Mouse (Mus musculus) embryo, embryonic 11 days (tissue): ENCODE data around the gene Tshr.
"Not testable (repeated sequence)": the region's sequence is repeated elsewhere in the genome, so short reads cannot be mapped to it uniquely, and the experiment has no call there.

ENCODE experiments used
- DNase-seq: peaks from one replicate; pipeline ENCODE4 v3.0.0-alpha.2; 2015

The Tshr gene

DNA sequence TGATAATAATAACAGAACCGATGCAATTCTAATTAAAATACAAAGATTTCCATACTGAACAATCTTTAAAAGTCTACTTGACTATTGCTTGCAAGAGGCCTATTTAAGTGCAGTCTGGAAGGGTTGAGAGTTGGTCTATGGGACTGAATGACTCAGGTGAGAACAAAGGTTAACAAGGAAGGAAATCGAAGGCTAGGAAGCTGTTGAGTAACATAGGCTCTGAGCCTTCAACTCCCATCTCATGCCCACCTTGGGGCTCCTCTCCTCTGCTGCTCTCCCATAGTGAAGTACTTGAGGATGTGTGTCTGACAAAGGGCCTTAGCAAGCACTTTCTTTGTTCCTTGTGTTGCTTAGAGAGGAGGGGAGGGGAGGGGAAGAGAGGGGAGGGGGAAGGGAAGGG, 116.1 kb downstream of the Tshr start:
- DNase-seq: no peak

DNA sequence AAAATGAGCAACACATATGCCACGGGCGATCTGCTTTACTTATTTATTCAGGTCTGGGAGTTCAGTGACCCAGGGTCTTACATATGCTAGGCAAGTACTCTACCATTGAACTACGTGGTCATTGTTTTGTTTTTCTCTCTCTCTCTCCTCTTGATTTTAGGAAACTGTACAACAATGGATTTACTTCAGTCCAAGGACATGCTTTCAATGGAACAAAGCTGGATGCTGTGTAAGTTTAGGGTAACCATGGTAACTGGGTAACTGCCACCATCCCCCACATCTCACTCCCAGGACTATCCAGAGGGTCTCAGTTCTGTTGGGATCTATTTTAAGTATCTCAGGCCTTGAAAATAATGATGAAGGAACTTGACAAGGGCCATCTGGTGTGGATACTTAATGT, 127.4 kb downstream of the Tshr start:
- DNase-seq: no peak

DNA sequence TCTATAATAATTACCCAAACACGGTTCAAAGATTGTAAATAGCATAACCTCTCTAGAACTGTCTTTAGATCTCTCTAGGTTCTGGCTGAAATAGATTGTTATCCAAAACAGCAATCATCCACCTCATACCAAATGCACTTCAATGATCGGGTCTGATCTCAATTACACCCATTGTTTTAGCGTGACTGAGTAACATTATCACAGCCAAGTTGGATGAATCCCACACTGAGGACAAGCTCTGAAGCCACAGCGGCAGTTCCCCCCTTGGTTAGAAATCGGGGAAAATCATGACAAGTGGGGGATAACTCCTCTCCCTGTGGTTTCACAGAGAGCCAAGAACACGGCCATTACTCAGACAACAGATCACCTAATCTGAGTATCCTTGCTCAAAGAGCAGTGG, 129.6 kb downstream of the Tshr start:
- no peak for DNase-seq

DNA sequence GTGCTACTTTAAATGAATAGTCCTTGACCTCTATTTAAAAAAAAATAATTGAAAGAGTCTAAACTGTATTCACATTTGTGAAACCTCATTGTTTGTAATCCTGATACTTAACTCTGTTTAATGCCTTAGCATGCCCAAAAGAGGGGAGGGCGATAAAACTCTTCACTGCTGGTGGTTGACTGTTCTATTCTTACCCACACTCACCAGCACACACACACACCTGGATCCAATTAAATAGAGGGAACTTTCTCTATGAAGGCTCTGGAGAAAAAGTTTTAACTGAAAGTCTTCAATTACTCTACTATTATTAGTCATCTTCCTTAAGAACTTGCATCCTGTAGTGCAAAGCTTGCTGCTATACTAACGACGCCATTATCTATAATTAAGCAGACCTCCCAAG, 133.4 kb downstream of the Tshr start:
- DNase-seq: peak; percentile 40

DNA sequence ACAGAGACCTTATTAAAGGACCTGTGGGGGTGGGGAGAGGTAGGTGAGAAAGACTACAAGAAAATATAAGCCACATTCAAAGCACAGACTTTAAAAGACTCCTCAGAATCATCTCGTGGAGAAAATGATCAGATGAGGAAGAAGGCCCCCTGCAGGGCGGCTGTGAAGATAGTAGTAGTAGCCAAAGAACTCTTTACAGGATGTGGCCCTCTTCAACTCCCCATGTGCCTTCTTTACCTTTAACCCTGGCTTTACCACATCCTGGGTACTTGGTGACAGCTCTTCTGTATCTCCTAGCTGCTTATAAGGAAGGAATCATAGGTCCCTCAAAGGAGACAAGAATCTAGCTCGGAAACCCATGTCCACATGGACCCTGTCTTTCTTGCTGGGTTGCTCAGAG, 139.3 kb downstream of the Tshr start:
- DNase-seq: no peak

DNA sequence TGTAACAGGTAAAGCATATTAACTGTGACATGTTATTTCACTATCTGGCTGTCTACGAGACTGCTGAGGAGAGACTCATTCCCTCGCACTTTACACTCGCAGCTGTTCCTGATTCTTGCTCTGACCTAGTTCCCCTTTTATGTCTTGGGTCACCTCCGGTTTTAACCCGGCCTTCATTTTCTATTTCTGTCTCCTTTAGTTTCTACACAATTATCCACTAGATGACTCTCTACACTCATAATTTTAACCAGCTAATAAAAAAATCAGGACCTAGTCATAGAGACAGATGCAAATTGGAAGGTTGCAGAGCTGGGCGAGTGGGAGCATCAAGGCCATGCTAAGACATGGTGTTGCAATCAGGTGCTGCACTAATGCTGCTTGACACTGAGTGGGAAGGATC, 150.2 kb downstream of the Tshr start:
- no peak for DNase-seq

DNA sequence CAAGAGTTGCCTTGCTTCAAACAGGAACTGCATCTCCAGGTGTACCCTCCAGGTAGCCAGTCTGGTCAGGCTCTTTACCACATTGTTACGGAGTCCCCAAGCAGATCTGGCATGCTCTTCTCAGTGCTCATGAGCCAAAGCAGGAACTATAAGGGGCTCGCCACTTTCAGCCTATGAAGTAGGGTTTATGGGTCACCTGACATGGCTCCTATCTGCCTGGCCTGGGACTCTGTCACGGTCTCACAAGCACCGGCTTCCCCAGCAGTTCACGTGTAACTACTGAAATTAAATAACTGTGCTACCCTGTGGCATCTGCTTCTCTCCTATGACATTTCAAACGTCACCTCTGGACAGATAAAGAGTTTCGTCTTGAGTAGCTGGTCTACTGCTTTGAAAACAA, 155.8 kb downstream of the Tshr start:
- DNase-seq: no peak

DNA sequence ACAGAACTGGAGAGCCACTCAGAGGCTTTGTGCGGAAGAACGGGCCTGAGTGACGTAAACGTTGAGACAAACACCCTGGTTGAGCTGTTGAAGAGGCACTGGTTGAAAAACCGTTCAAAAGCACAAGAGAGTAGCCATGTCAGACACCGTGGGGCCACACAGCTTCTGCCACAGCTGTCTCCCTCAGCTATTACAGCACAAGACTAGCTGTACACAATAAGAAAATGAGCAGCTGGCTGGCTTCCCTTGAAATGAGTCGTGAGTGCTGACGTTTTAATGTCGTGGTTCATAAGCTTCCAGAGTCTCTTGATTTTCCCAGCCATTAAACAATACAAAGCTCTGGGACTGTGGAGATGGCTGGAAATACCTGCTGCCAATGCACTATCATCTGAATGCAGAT, 165.1 kb downstream of the Tshr start:
- no peak for DNase-seq

DNA sequence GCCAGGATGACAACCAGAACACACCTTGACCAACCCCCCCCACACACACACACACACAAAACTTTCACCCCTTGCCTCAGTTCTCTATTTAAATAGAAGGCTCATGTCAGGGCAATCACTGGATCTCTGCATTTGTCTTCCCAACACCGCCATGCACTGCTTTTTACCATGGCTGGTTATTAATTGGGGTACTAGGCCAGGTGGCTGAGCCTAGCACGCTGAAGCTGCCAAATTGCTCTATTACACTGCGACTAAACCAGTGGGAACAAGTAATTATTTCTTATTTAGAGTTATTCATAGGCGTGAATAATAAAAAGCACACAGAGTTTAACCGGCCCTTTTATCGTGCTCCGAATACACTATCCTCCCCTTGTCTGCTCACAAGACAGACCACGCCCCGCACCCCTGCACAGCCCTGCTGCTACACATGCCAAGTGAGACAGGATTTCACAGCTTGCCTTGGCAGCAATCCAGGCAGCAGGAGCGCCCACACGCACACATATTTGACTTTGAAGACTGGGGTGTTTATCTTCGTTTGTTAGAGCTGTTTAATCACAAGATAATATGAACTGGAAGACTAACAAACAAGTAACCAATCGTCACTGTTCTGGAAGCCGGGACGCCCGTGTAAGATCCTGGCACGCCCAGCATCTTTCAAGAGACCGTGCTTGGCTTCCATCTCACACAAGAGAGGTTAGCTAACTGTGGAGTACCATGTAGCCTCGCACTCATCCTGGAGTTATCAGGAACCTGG, 167.6 kb downstream of the Tshr start:
- no peak for DNase-seq

DNA sequence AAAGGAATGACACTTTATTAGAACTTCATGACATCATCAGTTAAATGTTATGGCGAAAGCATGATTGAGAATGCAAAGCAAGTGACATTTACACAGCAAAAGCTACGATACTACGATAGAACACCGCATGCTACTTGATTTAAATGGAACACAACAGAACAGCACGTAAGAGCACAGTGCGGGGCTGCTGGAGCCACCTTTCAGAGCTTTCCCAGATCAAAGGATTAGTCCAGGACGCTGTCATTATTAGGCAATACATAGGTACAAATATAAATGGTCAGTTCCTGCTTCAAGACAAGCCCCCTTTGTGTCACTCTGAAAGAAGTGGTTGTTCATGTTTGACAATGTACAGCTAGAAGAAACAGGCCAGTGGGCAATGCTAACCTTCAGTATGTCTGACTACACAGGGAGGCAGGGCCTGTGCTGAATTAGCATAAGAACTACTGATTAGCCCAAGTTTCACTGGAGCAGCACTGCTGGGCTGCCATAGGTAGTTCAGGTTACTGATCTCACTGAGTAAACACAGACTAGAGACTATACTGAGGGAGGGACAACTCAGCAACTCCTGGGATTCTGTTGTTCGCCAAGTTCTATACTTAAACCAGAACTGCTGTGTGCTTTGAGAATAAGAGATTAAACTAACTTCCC, 173.1 kb downstream of the Tshr start:
- not testable (repeated sequence) for DNase-seq

DNA sequence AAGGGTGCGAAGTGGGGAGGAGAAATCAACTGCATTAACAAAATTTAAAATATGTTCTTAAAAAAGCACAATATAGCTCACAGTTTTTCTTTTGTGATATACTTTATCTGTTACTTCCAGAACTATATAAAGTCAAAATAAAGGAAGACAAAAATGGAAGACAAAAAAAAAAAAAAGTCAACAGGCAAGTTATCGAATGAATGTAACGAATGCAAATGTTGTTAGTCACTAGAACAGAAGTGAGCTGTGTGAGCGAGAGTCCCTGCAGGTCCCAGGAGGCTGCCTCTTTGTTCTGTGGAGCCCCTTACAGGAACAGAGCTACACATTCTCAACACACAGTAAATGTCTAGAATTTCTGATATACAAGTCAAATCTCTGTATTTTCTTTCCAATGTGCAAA, 173.8 kb downstream of the Tshr start:
- not testable (repeated sequence) for DNase-seq

DNA sequence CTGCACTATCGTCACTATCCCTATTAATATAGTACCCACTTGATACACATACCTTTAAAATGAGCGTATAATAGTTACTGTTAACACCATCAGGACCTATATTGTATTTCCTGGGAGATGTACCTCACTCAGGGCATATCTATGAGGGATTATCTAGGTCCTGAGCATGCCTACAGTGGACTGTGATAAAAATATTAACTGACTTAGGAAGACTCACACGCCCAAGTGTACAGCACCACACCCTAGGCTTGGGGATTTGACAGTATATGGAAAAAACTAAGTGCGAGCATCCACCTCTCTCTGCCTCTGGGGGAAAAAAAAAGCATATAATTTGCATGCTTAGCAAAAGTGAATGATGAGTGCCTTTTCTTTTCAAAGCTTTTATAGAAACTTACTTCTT, 182.8 kb downstream of the Tshr start:
- DNase-seq: no peak

DNA sequence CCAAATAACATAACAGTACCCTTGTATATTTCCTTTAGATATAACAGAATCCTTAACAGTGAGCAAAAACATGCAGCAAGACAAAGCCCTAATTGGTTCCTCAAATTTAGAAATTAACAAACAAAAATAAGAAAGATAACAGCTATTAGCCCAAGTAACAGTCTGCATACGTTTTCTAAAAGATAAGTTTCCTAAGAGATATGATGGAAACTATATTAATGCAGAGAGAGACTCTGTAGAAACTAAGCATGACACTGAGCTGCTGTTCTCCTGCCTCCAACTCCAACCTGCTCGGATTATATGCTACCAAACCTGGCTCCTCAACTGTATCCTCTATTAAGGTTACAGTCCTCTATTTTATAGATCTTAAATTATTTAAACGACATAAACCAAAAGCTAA, 184.9 kb downstream of the Tshr start:
- DNase-seq: no peak

DNA sequence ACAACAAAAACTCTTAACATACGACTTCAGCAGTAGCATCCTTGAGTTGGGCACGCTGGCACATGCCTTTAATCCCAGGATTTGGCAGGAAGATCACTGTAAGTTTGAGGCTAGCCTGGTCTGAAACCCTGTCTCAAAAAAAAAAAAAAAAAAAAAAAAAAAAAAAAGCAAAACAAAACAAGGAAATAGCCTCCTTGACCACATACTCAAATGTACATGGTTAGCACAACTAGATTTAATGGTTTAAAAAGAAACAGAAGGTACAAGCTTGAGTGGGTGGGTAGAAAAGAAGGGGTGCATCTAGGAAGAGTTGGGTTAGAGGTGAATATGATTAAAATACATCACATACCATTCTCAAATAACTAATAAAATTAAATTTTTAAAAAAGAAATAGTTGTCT, 187.3 kb downstream of the Tshr start:
- no peak for DNase-seq

DNA sequence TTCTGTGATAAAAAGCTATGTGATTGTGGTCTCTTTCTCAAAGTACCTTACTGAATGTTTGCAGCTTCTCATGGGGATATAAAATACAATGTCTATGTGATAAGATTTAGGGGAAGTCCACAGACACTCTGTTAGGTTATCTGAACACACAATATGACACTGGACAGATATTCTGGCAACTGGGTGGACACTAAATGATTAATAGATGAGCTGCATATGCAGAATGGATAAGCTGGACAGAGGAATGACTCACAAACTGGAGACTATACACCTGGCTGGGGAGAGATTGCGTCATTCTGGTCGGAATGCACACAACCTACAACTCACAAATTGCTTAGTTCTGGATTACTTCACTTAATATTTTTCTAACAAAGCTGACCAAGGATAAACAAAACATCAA, 195.3 kb downstream of the Tshr start:
- no peak for DNase-seq

DNA sequence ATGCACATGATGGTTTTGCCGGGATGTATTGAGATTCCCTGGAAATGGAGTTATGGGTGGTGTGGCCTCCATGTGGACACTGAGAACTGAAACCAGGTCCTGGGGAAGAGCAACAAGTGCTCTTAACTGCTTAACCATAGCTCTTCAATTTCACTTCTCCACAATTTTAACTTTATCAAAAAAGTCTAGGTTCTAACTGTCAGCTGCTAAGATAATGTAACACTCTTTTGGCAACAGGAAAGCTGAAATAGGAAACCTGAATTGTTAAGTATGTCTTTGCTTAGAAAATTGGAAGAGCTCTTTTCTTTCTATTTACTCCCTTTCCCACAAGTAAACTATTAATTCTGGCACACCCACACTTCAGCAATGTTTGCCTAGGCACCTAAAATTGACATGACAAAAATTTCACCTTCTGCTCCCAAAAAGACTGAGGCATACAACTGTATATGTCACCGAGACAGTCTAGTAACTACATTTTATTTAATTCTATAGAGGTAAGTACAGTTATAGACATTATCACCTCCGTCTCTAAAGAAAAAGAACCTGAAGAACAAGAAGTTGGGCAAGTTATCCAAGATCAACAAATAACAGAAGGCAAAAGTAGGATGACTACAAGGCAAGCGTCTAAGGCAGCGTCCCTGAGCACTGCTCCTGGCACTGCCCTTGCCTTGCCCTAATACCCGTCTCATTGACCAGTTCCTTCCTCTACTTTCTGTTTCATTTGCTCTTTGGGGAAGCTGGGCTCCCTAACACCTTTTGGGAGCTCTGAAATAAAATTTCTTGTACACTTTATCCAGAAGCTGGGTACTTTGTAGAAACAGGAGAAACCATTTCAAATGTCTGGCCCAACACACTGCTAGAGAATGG, 197.1 kb downstream of the Tshr start:
- no peak for DNase-seq

DNA sequence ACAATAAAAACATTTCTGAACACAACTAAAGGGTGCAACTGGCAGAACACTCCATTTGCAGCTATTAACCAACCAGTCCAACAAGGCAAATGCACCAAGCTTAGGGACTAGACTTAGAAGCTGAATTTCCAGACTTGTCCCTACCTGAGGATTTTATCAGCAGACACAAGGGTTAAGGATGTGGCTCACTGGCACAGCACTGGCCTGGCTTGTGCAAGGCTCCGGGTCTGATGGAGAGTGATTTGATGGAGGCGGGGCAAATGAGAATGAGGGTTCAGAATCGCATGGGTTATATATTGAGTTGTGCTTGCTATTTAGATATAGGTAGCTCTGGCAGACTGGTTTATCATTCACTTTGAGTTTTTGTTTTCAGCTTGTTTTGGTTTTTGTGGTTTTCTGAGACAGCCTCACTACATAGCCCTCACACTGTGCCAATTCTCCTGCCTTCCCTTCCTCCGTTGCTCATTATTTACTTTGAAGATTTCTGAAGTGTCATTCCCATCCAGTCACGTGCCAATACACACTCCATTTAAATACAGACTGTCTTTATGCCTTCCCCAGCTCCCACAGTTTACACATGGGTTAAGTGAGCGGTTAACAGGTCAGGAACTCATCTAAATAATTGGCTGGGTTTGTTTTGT, 198.1 kb downstream of the Tshr start:
- no peak for DNase-seq

DNA sequence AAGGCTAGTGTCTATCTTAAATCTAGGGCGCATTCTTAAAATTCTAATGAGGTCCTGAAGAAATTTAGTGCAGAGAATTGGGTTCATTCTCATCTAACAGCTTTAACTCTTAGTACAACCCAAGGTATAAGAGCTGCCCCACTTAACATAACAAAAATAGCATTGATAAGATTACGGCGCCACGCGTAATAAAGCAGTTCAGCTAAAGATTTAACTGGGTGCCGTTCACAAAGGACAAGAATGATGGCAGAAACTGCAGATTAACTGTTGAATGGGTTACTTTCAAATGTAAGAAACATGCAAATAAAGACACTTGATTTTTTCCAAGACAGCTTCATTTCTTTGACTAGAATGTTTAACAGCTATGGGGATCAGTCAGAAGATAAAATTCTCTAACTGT, 199.0 kb downstream of the Tshr start:
- no peak for DNase-seq

DNA sequence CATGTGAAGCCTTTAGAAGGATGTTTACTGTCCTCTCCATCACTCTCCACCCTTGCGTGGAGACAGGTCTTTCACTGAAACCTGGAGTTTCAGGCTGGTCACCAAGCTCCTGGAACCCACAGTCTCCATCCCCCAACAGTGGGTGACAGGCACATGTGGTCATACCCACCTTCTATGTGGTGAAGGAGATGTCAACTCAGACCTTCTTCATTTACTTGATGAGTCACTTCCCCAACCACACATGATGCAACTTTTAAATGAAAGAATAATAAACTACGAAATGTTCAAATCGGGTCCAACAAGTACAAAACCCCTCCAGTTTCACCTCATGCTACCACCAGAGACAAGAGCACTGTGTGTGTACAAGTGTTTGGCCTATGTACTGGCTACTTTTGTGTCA, 200.8 kb downstream of the Tshr start:
- no peak for DNase-seq

DNA sequence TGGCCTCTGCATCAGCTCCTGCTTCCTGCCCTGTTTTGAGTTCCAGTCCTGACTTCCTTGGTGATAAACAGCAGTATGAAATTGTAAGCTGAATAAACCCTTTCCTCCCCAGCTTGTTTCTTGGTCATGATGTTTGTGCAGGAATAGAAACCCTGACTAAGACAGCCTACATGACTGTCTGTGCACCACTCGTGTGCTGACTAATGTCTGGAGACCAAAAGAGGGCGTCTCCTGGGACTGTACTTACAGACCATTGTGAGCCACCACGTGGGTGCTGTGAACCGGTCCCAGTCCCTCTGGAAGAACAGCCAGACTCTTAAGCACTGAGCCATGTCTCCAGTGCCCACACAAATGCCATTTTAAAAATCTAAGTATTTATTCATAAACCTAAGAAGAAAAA, 201.5 kb downstream of the Tshr start:
- DNase-seq: not testable (repeated sequence)

DNA sequence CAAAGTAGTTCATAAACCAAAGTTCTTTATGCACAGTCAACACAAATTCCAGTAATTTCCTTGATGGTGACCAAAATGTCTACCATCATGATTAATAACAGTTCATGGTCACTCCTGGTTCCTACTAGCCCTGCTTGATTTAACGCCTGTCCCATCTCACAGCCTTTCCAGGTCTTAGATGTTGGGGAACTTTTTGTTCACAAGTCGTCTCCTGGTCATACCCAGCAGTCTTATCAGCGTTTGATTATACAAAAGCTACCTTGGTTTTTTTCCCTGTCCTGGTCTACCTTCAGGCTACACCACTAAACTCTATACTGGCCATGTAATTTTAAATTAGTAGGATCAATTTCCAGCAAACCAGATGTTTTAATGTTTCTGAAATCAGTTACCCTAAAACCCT, 202.7 kb downstream of the Tshr start:
- no peak for DNase-seq

DNA sequence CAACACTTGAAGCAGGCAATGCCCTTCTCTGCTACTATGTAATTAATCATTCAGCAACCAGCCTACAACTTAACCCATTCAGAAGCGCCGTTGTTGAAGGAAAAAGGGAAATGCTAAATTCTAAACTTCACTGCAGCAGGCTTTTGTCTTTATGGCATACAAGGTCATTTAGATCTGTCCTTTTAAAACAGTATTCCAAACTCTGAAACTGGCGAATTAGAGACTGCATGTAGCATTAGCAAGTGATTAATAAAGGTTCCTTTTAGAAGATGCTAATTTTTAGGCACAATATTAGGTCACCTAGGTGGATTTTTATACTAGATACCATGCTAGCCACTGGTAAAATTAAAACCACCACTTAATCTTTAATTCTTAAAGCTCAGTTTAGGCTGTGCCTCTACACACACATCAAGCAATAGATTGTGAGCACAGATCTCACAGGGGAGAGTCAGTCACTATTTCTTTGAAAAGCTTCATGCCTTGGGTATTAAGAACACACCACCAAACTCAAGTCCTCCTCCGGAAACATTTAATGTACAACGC, 203.2 kb downstream of the Tshr start:
- DNase-seq: peak; percentile 38

DNA sequence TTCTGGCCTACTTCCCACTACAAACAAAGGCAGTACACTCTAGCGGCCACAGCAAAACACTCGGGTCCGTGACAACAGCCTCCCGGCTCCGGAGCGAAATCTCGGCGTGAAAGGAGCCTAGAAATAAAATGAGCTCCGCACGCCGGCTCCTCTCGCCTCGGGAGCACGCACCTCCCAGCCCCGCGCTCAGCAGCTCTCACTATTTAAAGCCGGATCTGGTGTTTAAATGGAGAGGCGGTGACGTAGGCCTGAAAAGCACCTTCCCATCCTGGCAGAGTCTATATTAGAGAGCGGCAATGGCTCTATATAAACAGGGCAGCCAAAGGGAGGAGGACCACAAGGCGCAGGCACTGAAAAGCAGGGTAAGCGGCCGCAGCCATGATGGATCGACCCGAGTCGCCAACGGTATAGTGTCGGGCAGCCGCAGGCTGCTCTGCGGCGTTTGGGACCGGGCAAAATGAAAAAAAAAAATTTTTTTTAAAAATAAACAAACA, 203.9 kb downstream of the Tshr start:
- DNase-seq: peak; percentile 94
